Mouse (Mus musculus) heart, postnatal 36 days (tissue): Measurements from ENCODE around the gene Sumo3. TPM values are rescaled to one million over a fixed set of nuclear protein-coding genes. Genes with fewer than 3 reads are reported as not detected.
A peak's percentile ranks its signal among the peaks of the same experiment; 100 is the strongest.

ENCODE experiments used
- DNase-seq, 2 experiments: peaks; one replicate each; pipeline ENCODE4 v3.0.0; 2021 to 2022
- intact Hi-C: fragments of 180-260 bp; cut with DNase I; formaldehyde crosslinking; loops from one replicate; pipeline ENCODE4 v1.15.1; 2025
- total RNA-seq, 2 experiments: library from RNA; stranded (reverse); gene quantifications; 2 replicates each; pipeline ENCODE4 v1.2.3; 2021

Gene Sumo3
- total RNA-seq, 2 experiments from 2014 or later = 52.9 to 58.9 TPM

GRCm38 (mm10) chr10:77587091-77587775 lies 18.7 kb upstream of the Sumo3 start:
- intact Hi-C loops = no loop called here

GRCm38 (mm10) chr10:77588036-77588435 lies 17.9 kb upstream of the Sumo3 start:
- intact Hi-C loops = no loop called here
- no peak for DNase-seq

More at GRCm38 (mm10) chr10:77587091-77587775, 18.7 kb upstream of the Sumo3 start:
- DNase-seq = no peak

- intact Hi-C loops = no loop called here
- no peak for DNase-seq
Observed at GRCm38 (mm10) chr10:77589117-77589516, 16.8 kb upstream of the Sumo3 start.

GRCm38 (mm10) chr10:77589749-77590148 lies 16.1 kb upstream of the Sumo3 start:
- DNase-seq = no peak
- intact Hi-C loops = no loop called here

GRCm38 (mm10) chr10:77590812-77591211 lies 15.1 kb upstream of the Sumo3 start:
- intact Hi-C loops = no loop called here
- DNase-seq = peak in 1 of 2 experiments; percentile 41

- no peak for DNase-seq
- intact Hi-C loops = no loop called here
Observed at GRCm38 (mm10) chr10:77591546-77591945, 14.4 kb upstream of the Sumo3 start.

GRCm38 (mm10) chr10:77596060-77596459 lies 9.8 kb upstream of the Sumo3 start:
- intact Hi-C loops = no loop called here
- DNase-seq = no peak

GRCm38 (mm10) chr10:77603021-77603420 lies 2.9 kb upstream of the Sumo3 start:
- DNase-seq = no peak
- intact Hi-C loops = loop anchor here (10.0 kb wide), 1 partner anchor 188 kb away; the partner anchor contains the start of gene Adarb1

- intact Hi-C loops = loop anchor here (10.0 kb wide), 1 partner anchor 189 kb away; the partner anchor contains the start of gene Adarb1
- DNase-seq = no peak
Observed at GRCm38 (mm10) chr10:77604111-77604510, 1.8 kb upstream of the Sumo3 start.

GRCm38 (mm10) chr10:77604958-77605357 lies 939 bp upstream of the Sumo3 start:
- intact Hi-C loops = loop anchor here (10.0 kb wide), 1 partner anchor 190 kb away; the partner anchor contains the start of gene Adarb1
- DNase-seq = no peak

- intact Hi-C loops = loop anchor here (10.0 kb wide), 1 partner anchor 191 kb away; the partner anchor contains the start of gene Adarb1
- peak in 1 of 2 experiments; percentile 44 for DNase-seq
Observed at GRCm38 (mm10) chr10:77605368-77605767, 529 bp upstream of the Sumo3 start.

- intact Hi-C loops = loop anchor here (10.0 kb wide), 1 partner anchor 192 kb away; the partner anchor contains the start of gene Adarb1
- no peak for DNase-seq
Observed at GRCm38 (mm10) chr10:77606855-77607254, 958 bp downstream of the Sumo3 start.

GRCm38 (mm10) chr10:77607441-77607840 lies 1.5 kb downstream of the Sumo3 start:
- intact Hi-C loops = loop anchor here (10.0 kb wide), 1 partner anchor 193 kb away; the partner anchor contains the start of gene Adarb1
- no peak for DNase-seq

- intact Hi-C loops = loop anchor here (10.0 kb wide), 1 partner anchor 194 kb away; the partner anchor contains the start of gene Adarb1
- no peak for DNase-seq
Observed at GRCm38 (mm10) chr10:77608589-77608988, 2.7 kb downstream of the Sumo3 start.

GRCm38 (mm10) chr10:77610221-77610961 lies 4.5 kb downstream of the Sumo3 start:
- DNase-seq = no peak
- intact Hi-C loops = no loop called here

- peak; percentile 64 to 71 for DNase-seq
- intact Hi-C loops = no loop called here
Observed at GRCm38 (mm10) chr10:77613409-77613808, 7.5 kb downstream of the Sumo3 start.

GRCm38 (mm10) chr10:77615647-77616046 lies 9.8 kb downstream of the Sumo3 start:
- intact Hi-C loops = no loop called here
- DNase-seq = no peak

- DNase-seq = no peak
- intact Hi-C loops = no loop called here
Observed at GRCm38 (mm10) chr10:77616166-77616565, 10.3 kb downstream of the Sumo3 start.

- DNase-seq = no peak
- intact Hi-C loops = no loop called here
Observed at GRCm38 (mm10) chr10:77616926-77617325, 11.0 kb downstream of the Sumo3 start.

GRCm38 (mm10) chr10:77621546-77621945 lies 15.6 kb downstream of the Sumo3 start:
- no peak for DNase-seq
- intact Hi-C loops = loop anchor here (5.0 to 10.0 kb wide), 3 partner anchors 39 to 543 kb away; partner anchors contain the start of genes 1810043G02Rik, D10Jhu81e, Pttg1ip and Trpm2
